Mouse (Mus musculus): Measurements from ENCODE around the gene 9230102O04Rik. TPM values are rescaled to one million over a fixed set of nuclear protein-coding genes. Genes with fewer than 3 reads are reported as not detected.

Gene 9230102O04Rik
- polyA plus RNA-seq, 1 experiment from 2014 or later: 0.65 TPM

- WGBS: 71% methylated on average over 12 of the region's 12 CpGs
- H3K4me2 ChIP-seq (replicated peaks): no peak overlapping the region
Observed at GRCm38 (mm10) chr2:9867092-9867825, 22.1 kb downstream of the 9230102O04Rik start.

GRCm38 (mm10) chr2:9860698-9861097, 28.6 kb downstream of the 9230102O04Rik start:
- H3K36me3 ChIP-seq: no peaks in the 10 kb centered on the region
- H3K9me3 ChIP-seq (replicated peaks): no peaks in the 10 kb centered on the region
- no peak overlapping the region for H3K4me2 ChIP-seq (replicated peaks)
- no peak overlapping the region for H3K4me3 ChIP-seq (replicated peaks)
- 78% methylated on average over 5 of the region's 5 CpGs for WGBS
- H3K27ac ChIP-seq (replicated peaks): no peak overlapping the region
- no peak for ATAC-seq (ENCODE audit: insufficient number of reproducible peaks, low FRiP score, low TSS enrichment, low read depth)
- no peaks in the 10 kb centered on the region for H3K4me1 ChIP-seq
- no peaks in the 10 kb centered on the region for H3K27me3 ChIP-seq
- H3K9ac ChIP-seq: no peak overlapping the region

More at GRCm38 (mm10) chr2:9867092-9867825, 22.1 kb downstream of the 9230102O04Rik start:
- Histone ChIP-seq H3K27ac (replicated peaks) (no peak overlapping the region), H3K4me1 (0 out of 2 replicates have a peak, but pooled peaks cover 3% of the 10 kb centered on the region), H3K36me3 (no peaks in the 10 kb centered on the region), H3K9ac (no peak overlapping the region), H3K27me3 (peaks cover 14% of the 10 kb centered on the region), H3K9me3 (replicated peaks) (no peaks in the 10 kb centered on the region), H3K4me3 (replicated peaks) (no peak overlapping the region)
- no peak for ATAC-seq (ENCODE audit: insufficient number of reproducible peaks, low FRiP score, low TSS enrichment, low read depth)

- H3K27ac ChIP-seq (replicated peaks): no peak overlapping the region
- no peak overlapping the region for H3K4me2 ChIP-seq (replicated peaks)
- no peaks in the 10 kb centered on the region for H3K27me3 ChIP-seq
- no peak overlapping the region for H3K4me3 ChIP-seq (replicated peaks)
- H3K36me3 ChIP-seq: no peaks in the 10 kb centered on the region
- WGBS: 44% methylated on average over 4 of the region's 4 CpGs
- H3K9me3 ChIP-seq (replicated peaks): no peaks in the 10 kb centered on the region
- H3K9ac ChIP-seq: no peak overlapping the region
- H3K4me1 ChIP-seq: no peaks in the 10 kb centered on the region
- ATAC-seq (ENCODE audit: insufficient number of reproducible peaks, low FRiP score, low TSS enrichment, low read depth): no peak
Observed at GRCm38 (mm10) chr2:9855861-9856260, 33.5 kb downstream of the 9230102O04Rik start.

GRCm38 (mm10) chr2:9852851-9853576, 36.3 kb downstream of the 9230102O04Rik start:
- Histone ChIP-seq H3K27me3 (no peaks in the 10 kb centered on the region), H3K4me3 (replicated peaks) (no peak overlapping the region), H3K27ac (replicated peaks) (no peak overlapping the region), H3K9ac (no peak overlapping the region), H3K9me3 (replicated peaks) (no peaks in the 10 kb centered on the region), H3K4me1 (no peaks in the 10 kb centered on the region), H3K4me2 (replicated peaks) (no peak overlapping the region), H3K36me3 (no peaks in the 10 kb centered on the region)
- WGBS: 60% methylated on average over 13 of the region's 13 CpGs
- ATAC-seq (ENCODE audit: insufficient number of reproducible peaks, low FRiP score, low TSS enrichment, low read depth): no peak

GRCm38 (mm10) chr2:9835195-9835594, 54.1 kb downstream of the 9230102O04Rik start:
- H3K4me2 ChIP-seq (replicated peaks): no peak overlapping the region
- H3K4me3 ChIP-seq (replicated peaks): no peak overlapping the region
- WGBS: 30% methylated on average over 7 of the region's 7 CpGs
- no peak overlapping the region for H3K27ac ChIP-seq (replicated peaks)
- no peaks in the 10 kb centered on the region for H3K9me3 ChIP-seq (replicated peaks)
- H3K9ac ChIP-seq: no peak overlapping the region
- H3K27me3 ChIP-seq: no peaks in the 10 kb centered on the region
- no peak for ATAC-seq (ENCODE audit: insufficient number of reproducible peaks, low FRiP score, low TSS enrichment, low read depth)
- no peaks in the 10 kb centered on the region for H3K36me3 ChIP-seq
- no peaks in the 10 kb centered on the region for H3K4me1 ChIP-seq

- Histone ChIP-seq H3K9ac (no peak overlapping the region), H3K4me1 (no peaks in the 10 kb centered on the region), H3K4me3 (replicated peaks) (no peak overlapping the region), H3K27ac (replicated peaks) (no peak overlapping the region), H3K36me3 (no peaks in the 10 kb centered on the region), H3K27me3 (no peaks in the 10 kb centered on the region), H3K9me3 (replicated peaks) (no peaks in the 10 kb centered on the region), H3K4me2 (replicated peaks) (no peak overlapping the region)
- WGBS: 74% methylated on average over 7 of the region's 7 CpGs
- ATAC-seq (ENCODE audit: insufficient number of reproducible peaks, low FRiP score, low TSS enrichment, low read depth): no peak
Observed at GRCm38 (mm10) chr2:9833712-9834111, 55.6 kb downstream of the 9230102O04Rik start.

Other genes with a start within 250 kb of the 9230102O04Rik start
- 0.67 TPM in 1 of 2 replicates, not detected in the other for gene 4930412O13Rik, start 8.3 kb downstream of the 9230102O04Rik start, polyA plus RNA-seq (2015; fragmentation: Nextera tagmentation; extraction: Ambion mirVana)
- 50.7 and 54.0 TPM in 2 replicates for gene Gata3, start 494 bp upstream of the 9230102O04Rik start, polyA plus RNA-seq (2015; fragmentation: Nextera tagmentation; extraction: Ambion mirVana)
- gene Taf3, start 159.1 kb upstream of the 9230102O04Rik start, polyA plus RNA-seq (2015; fragmentation: Nextera tagmentation; extraction: Ambion mirVana): 12.9 and 13.0 TPM in 2 replicates
- 493 and 513 TPM in 2 replicates for gene Atp5c1, start 191.0 kb upstream of the 9230102O04Rik start, polyA plus RNA-seq (2015; fragmentation: Nextera tagmentation; extraction: Ambion mirVana)
- 28.3 and 28.6 TPM in 2 replicates for gene Kin, start 191.1 kb upstream of the 9230102O04Rik start, polyA plus RNA-seq (2015; fragmentation: Nextera tagmentation; extraction: Ambion mirVana)
- 0.22 and 0.51 TPM in 2 replicates for gene Itih2, start 241.9 kb upstream of the 9230102O04Rik start, polyA plus RNA-seq (2015; fragmentation: Nextera tagmentation; extraction: Ambion mirVana)

All from embryonic facial prominence, embryonic 15.5 days (tissue).